Mouse (Mus musculus): ENCODE measurements at regions not wholly inside any gene's neighbourhood (a gene's known extent, or its start where the extent isn't known, plus 50 kb on each side); places are given as distances from the start of the nearest gene placed in this dataset.

DNA sequence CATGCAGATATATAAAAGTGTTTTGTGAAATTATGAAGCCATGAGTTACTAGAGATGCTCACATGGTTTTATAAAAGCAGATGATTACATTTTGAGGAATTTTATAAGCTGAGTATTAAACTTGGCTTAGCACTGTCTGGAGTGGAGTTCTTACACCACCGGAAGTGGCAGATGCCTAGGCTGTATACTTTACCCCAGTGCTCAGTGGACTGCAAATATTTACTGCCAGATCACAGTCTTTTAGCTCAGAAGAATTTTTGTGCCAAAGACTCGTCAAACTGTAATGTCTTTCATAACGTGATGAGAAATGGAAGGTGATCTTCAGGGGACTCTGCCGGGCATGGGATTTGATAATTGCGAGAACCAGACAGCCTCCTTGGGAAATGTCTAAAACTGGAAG lies 136.1 kb upstream of the 9330182O14Rik start:
- no peaks in the 10 kb centered on the region for H3K27me3 ChIP-seq (ENCODE audit: control insufficient read depth, insufficient read depth, low read length)
- no peaks in the 10 kb centered on the region for H3K36me3 ChIP-seq (ENCODE audit: control insufficient read depth, insufficient read depth, low read length)
- no peak overlapping the region for H3K27ac ChIP-seq
- no peak for DNase-seq
- H3K4me3 ChIP-seq = no peak overlapping the region
- no peaks in the 10 kb centered on the region for H3K79me2 ChIP-seq (replicated peaks; ENCODE audit: control insufficient read depth, insufficient read depth, low read length)
- no peaks in the 10 kb centered on the region for H3K4me1 ChIP-seq (ENCODE audit: control insufficient read depth, insufficient read depth, low read length)
- no peak for TF ChIP-seq POLR2A (IDR thresholded peaks at IDR 0.05; ENCODE audit: insufficient read depth, low read depth, low read length)
- TF ChIP-seq CTCF (IDR thresholded peaks at IDR 0.05) = no peak
- TF ChIP-seq EP300 (IDR thresholded peaks at IDR 0.05; ENCODE audit: insufficient read depth, low read depth, low read length) = no peak
- intact Hi-C loops (cut with DNase I) = no loop called here
- 76% methylated on average over 5 of the region's 5 CpGs for WGBS
- H3K9ac ChIP-seq (ENCODE audit: low read depth, low read length) = no peak overlapping the region

DNA sequence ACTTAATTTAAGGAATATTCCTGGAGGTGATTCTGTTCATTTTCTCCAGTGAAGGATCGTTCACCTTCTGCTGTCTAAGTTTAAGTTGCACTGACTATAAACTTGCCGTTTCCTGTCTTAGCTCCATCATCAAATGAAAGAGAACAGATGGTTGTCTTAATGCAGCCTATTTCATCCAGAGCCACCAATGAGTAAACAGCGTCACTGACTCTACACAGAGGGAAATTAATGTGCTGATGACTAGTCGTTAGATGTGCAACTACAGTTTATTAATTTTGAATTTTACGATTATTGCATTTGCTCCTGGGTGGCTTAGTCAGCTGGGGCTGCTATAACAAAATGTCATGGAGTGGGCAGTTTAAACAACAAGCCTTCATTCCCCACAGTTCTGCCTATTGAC lies 134.1 kb upstream of the 9330182O14Rik start:
- Histone ChIP-seq H3K79me2 (replicated peaks; ENCODE audit: control insufficient read depth, insufficient read depth, low read length) (no peaks in the 10 kb centered on the region), H3K27me3 (ENCODE audit: control insufficient read depth, insufficient read depth, low read length) (no peaks in the 10 kb centered on the region), H3K4me1 (ENCODE audit: control insufficient read depth, insufficient read depth, low read length) (no peaks in the 10 kb centered on the region), H3K27ac (no peak overlapping the region), H3K9ac (ENCODE audit: low read depth, low read length) (no peak overlapping the region), H3K36me3 (ENCODE audit: control insufficient read depth, insufficient read depth, low read length) (no peaks in the 10 kb centered on the region), H3K4me3 (no peak overlapping the region)
- 87% methylated on average over 5 of the region's 5 CpGs for WGBS
- DNase-seq = no peak
- intact Hi-C loops (cut with DNase I) = no loop called here
- no peak for TF ChIP-seq EP300 (IDR thresholded peaks at IDR 0.05; ENCODE audit: insufficient read depth, low read depth, low read length)
- TF ChIP-seq CTCF (IDR thresholded peaks at IDR 0.05) = no peak
- no peak for TF ChIP-seq POLR2A (IDR thresholded peaks at IDR 0.05; ENCODE audit: insufficient read depth, low read depth, low read length)

DNA sequence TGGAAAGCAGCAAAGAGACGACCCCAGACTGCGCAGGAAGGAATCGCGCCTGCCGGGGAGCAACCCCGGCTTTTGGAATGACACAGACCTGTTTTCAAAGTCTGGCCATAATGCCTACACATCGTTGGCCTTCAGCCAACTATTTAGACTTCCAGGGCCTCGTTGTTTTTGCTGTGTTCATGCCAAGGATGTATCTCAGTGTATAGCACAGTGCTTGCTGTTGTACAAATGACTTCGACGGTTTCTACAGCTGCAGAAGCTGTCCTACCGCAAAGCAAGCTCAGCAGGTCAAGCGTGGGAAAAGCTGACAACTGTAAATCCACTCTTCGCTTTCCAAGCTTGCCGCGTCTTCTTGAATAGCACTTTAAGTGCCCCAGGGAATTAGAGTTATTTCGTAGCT lies 129.1 kb upstream of the 9330182O14Rik start:
- no peak overlapping the region for H3K27ac ChIP-seq
- TF ChIP-seq POLR2A (IDR thresholded peaks at IDR 0.05; ENCODE audit: insufficient read depth, low read depth, low read length) = no peak
- TF ChIP-seq EP300 (IDR thresholded peaks at IDR 0.05; ENCODE audit: insufficient read depth, low read depth, low read length) = no peak
- no peak for TF ChIP-seq CTCF (IDR thresholded peaks at IDR 0.05)
- no peaks in the 10 kb centered on the region for H3K79me2 ChIP-seq (replicated peaks; ENCODE audit: control insufficient read depth, insufficient read depth, low read length)
- no peak overlapping the region for H3K9ac ChIP-seq (ENCODE audit: low read depth, low read length)
- H3K4me1 ChIP-seq (ENCODE audit: control insufficient read depth, insufficient read depth, low read length) = no peaks in the 10 kb centered on the region
- WGBS = 64% methylated on average over 16 of the region's 16 CpGs
- DNase-seq = no peak
- intact Hi-C loops (cut with DNase I) = no loop called here
- no peaks in the 10 kb centered on the region for H3K36me3 ChIP-seq (ENCODE audit: control insufficient read depth, insufficient read depth, low read length)
- H3K4me3 ChIP-seq = no peak overlapping the region
- H3K27me3 ChIP-seq (ENCODE audit: control insufficient read depth, insufficient read depth, low read length) = no peaks in the 10 kb centered on the region

DNA sequence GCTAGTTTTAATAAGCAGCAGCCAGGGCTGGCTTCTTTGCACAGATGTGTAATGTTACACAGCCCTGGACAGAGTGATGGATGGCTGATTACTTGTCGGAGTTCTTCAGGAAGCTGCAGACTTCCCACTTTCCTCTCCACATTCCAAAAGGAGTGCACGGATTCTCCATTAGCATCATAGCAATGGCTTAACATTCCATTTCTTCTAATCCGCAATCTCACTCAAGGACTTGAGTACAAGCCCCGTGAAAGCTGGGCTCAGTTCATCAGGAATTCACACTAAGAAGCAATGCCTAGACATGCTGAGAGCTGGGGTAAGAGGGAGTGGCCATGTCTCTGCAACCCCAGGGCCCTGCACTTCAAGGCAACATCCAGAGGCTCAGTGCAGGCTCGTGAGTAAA lies 126.3 kb upstream of the 9330182O14Rik start:
- intact Hi-C loops (cut with DNase I) = no loop called here
- H3K4me1 ChIP-seq (ENCODE audit: control insufficient read depth, insufficient read depth, low read length) = no peaks in the 10 kb centered on the region
- H3K27ac ChIP-seq = no peak overlapping the region
- no peaks in the 10 kb centered on the region for H3K36me3 ChIP-seq (ENCODE audit: control insufficient read depth, insufficient read depth, low read length)
- no peak for DNase-seq
- no peaks in the 10 kb centered on the region for H3K27me3 ChIP-seq (ENCODE audit: control insufficient read depth, insufficient read depth, low read length)
- no peak for TF ChIP-seq CTCF (IDR thresholded peaks at IDR 0.05)
- TF ChIP-seq EP300 (IDR thresholded peaks at IDR 0.05; ENCODE audit: insufficient read depth, low read depth, low read length) = no peak
- no peak for TF ChIP-seq POLR2A (IDR thresholded peaks at IDR 0.05; ENCODE audit: insufficient read depth, low read depth, low read length)
- WGBS = 22% methylated on average over 5 of the region's 5 CpGs
- H3K4me3 ChIP-seq = no peak overlapping the region
- H3K9ac ChIP-seq (ENCODE audit: low read depth, low read length) = no peak overlapping the region
- H3K79me2 ChIP-seq (replicated peaks; ENCODE audit: control insufficient read depth, insufficient read depth, low read length) = no peaks in the 10 kb centered on the region

DNA sequence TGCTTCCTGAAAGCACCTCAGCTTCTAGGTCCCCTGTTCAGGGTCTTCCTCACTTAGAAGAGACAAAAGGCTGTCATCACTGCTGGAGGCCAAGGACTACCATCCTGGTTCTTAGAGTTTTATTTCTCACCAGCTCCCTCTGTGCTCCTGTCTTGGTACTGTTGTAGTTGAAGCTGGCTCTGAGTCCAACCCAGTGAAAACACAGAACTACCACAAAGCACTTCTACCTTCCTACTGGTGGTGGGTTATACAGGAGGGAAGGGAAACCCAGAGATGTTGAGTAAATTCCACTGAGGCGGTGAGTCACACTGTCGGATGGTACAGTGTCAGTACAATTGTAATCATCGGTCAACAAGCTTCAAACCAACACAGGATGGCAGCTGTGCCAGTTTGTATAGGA lies 120.3 kb upstream of the 9330182O14Rik start:
- no peaks in the 10 kb centered on the region for H3K79me2 ChIP-seq (replicated peaks; ENCODE audit: control insufficient read depth, insufficient read depth, low read length)
- H3K9ac ChIP-seq (ENCODE audit: low read depth, low read length) = no peak overlapping the region
- no peak overlapping the region for H3K4me3 ChIP-seq
- no peaks in the 10 kb centered on the region for H3K4me1 ChIP-seq (ENCODE audit: control insufficient read depth, insufficient read depth, low read length)
- H3K27me3 ChIP-seq (ENCODE audit: control insufficient read depth, insufficient read depth, low read length) = no peaks in the 10 kb centered on the region
- intact Hi-C loops (cut with DNase I) = no loop called here
- no peaks in the 10 kb centered on the region for H3K36me3 ChIP-seq (ENCODE audit: control insufficient read depth, insufficient read depth, low read length)
- H3K27ac ChIP-seq = no peak overlapping the region
- WGBS = 91% methylated on average over 3 of the region's 3 CpGs
- no peak for TF ChIP-seq EP300 (IDR thresholded peaks at IDR 0.05; ENCODE audit: insufficient read depth, low read depth, low read length)
- DNase-seq = no peak

DNA sequence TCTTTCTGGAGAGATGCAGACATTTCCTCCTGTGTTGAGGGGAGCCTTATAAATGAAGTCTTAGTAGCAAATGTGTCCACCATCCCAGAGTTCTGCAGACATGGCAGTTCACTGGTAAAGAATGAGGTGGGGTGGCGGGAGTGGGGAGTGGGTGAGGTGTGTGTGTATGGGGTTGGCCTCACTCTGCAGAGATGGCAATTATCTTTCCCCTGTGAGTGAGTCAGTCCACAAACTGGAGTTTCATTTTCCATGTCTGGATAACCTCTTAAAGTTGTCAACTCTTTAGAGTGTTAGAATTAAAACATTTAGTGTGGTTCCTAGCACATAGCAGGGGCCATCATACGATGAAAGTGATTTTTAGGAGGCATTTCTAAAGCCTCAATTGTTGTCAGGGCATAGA lies 117.1 kb upstream of the 9330182O14Rik start:
- H3K4me1 ChIP-seq (ENCODE audit: control insufficient read depth, insufficient read depth, low read length) = no peaks in the 10 kb centered on the region
- H3K9ac ChIP-seq (ENCODE audit: low read depth, low read length) = no peak overlapping the region
- H3K27me3 ChIP-seq (ENCODE audit: control insufficient read depth, insufficient read depth, low read length) = no peaks in the 10 kb centered on the region
- TF ChIP-seq POLR2A (IDR thresholded peaks at IDR 0.05; ENCODE audit: insufficient read depth, low read depth, low read length) (no peak), CTCF (IDR thresholded peaks at IDR 0.05) (no peak), EP300 (IDR thresholded peaks at IDR 0.05; ENCODE audit: insufficient read depth, low read depth, low read length) (no peak)
- H3K79me2 ChIP-seq (replicated peaks; ENCODE audit: control insufficient read depth, insufficient read depth, low read length) = no peaks in the 10 kb centered on the region
- WGBS = 65% methylated on average over 2 of the region's 2 CpGs
- H3K4me3 ChIP-seq = no peak overlapping the region
- no peak overlapping the region for H3K27ac ChIP-seq
- no peak for DNase-seq
- intact Hi-C loops (cut with DNase I) = no loop called here
- H3K36me3 ChIP-seq (ENCODE audit: control insufficient read depth, insufficient read depth, low read length) = no peaks in the 10 kb centered on the region
